Mouse (Mus musculus) CD8-positive naive resting alpha-beta T cell, adult 2 months (primary cell): ENCODE measurements at regions not wholly inside any gene's neighbourhood (a gene's known extent, or its start where the extent isn't known, plus 50 kb on each side); places are given as distances from the start of the nearest gene placed in this dataset.

Source experiments
- DNase-seq, 2 experiments: peaks; one replicate each; pipeline ENCODE4 v3.0.0; 2022; ENCODE audit warnings: low read depth in 2 of 2, low spot score in 2 of 2

DNA sequence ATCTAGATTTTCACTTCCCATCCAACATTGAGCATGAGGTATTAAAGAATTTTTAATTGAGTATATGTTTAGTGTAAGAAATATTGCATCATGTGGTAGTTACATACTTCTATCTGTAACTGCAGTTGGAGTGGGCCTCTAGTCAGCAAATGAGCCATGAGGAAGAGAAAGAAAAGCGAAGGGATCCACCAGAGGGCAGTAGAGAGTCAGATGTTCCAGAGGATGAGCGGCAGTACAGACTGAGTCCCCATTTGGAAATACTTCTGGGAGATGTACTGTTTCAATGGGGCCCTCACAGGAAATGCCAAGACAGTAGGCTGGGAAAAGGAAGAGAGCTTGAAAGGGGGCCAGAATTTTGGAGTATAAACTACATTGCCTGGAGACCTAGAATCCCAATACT, 221.2 kb downstream of the Myh15 start:
- DNase-seq, result peak; percentile 26 to 33

DNA sequence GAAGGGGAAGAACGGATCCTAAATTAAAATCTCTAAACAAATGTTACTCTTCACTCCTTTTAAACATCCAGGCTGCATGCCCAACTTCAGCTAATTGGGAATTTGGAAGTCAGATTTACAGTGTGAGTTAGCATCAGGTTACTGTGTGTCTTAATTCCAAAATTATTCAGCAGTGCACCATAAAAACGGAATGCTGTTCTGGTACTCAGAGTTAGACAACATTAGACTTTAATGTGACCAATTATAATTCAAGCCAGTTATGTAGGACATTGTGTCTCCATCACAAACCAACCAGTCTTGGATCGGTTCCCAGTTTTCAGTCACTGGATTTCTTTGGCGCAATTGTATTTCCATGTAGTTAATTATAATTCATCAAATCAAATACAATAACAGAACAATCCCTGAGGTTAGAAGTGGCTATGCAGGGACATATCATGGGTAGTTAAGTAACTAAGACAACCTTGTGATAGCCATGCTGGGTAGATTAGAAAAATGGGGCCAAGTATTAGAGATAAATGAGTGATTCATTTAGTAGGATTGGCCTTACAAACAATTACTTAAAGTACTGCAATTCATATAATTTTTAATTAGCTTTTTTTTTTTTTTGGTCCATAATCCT, 230.9 kb downstream of the Myh15 start:
- DNase-seq, result no peak

DNA sequence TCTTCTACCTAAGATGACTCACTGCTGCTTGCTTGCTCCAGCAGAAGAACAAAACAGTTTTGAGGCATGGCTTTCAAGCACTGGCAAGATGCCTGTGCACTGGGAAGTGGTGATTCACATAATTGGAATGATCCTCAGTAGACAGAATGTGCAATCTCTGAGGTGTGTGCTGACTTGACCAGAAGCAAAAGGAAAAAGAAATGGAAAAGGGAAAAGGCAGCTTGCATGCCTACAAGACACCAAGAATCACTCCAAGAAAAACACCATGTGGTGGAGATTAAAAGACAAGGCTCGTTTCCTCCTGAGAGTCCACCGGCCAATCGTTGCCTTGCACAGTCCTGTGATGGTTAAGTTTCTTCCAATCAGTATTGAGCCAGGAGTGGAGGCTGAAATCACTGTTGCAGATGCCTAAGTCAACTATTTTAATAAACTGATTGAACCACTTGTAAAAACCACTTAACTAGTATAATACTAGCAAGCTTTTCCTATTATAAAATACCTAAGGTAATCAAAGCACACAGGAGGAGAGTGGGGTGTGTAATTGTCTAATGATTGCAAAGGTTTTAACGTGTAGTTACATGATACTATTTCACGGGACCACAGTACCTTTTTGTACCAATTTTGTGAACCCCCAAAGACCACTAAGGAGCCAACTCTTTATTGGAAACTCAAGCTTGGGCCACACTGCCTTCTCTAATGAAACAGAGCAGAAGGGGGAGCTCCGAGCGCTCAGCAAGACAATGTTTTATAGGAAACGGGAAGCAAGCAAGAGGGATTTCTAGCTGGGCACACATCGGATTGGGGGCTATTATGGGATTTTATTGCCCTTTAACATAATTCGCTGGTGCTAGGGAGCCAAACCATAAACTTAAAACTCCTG, 232.2 kb downstream of the Myh15 start:
- DNase-seq, result no peak

DNA sequence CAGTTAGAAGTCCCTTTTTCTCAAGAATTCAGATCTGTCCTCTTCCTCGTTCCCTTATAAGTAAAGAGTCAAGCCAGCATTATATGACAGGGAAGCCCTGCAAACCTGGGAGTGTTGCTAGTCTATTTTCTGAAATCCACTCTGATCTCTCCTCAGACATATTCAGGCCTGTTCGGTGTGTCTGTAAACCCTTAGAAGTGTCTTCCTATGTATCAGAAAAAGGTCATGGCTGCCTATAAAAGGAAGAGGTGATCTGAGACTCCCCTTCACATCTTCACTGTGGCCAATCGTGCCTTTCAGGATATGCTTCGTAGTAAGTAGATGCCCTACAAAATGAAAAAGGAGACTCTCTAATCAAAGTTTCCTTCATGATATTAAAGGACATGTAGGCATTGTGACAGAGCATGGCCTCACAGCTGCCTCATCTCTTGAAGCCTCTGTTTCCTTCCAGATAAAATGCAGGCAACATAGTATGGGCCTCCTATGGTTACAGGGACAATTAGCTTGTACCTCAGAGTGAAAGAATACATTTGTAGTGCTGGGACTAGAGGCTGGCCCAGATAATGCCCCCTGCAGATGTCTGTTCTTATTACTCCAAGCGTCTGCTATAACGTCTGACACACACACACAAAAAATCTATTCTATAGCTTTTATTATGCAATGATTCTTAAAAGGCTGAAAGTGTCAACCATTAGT, 246.5 kb downstream of the Myh15 start:
- no peak for DNase-seq

GRCm38 (mm10) chr16:49304354-49304753, 247.1 kb downstream of the Myh15 start:
- DNase-seq, result no peak

- DNase-seq, result no peak
Observed at GRCm38 (mm10) chr16:49317061-49317460, 259.8 kb downstream of the Myh15 start.

- no peak for DNase-seq
Observed at GRCm38 (mm10) chr16:49319047-49319678, 261.9 kb downstream of the Myh15 start.

DNA sequence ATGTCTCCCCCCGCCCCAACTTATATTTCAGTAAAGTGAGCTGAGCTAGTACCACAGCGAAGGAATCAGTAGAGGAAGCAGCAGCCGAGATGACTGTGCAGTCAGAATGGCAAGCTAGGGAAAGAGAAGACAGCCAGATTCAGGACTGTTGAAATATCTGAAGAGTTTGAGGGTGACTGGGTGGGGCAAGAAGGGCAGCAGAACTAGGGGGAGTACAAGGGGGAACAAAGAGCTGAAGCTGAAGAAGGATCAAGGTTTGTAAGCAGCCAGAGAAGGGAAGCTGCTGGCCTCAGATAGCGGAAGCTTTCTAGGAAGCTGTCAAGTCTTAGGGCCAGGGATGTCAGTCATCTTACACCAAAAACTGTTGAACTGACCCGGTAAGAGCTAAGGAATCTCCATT, 262.5 kb downstream of the Myh15 start:
- DNase-seq, result no peak

- no peak for DNase-seq
Observed at GRCm38 (mm10) chr16:49321951-49322350, 264.7 kb downstream of the Myh15 start.

DNA sequence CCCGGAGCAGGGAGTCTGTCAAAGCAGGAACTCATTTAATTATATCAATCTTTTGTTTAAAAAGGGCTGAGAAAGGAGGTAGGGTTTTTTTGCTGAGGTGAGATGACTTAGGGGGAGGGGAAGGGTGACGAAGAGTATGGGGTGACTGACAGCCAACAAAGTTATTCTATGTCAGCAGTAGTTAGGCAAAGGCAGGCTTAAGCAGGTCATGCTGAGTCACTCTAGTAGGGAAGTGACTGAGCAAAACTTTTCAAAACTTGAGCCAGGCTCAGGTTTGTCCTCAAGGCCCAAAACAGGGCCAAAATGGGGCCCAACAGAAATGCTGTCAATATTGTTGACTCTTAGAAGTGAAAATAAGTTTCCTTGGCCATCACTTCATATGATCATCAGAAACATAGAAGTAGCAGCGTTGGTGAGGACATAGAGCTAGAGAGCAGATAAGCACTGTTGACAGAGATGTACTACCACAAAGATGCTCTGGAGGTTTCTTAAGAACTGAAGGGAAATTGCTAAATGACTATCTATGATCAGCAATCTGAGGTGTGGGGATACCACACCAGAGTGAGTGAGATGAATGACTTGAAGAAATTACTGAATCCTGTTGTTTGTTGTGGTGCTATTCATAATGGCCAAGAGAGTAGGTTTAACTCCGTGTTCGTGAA, 273.6 kb downstream of the Myh15 start:
- DNase-seq, result no peak

DNA sequence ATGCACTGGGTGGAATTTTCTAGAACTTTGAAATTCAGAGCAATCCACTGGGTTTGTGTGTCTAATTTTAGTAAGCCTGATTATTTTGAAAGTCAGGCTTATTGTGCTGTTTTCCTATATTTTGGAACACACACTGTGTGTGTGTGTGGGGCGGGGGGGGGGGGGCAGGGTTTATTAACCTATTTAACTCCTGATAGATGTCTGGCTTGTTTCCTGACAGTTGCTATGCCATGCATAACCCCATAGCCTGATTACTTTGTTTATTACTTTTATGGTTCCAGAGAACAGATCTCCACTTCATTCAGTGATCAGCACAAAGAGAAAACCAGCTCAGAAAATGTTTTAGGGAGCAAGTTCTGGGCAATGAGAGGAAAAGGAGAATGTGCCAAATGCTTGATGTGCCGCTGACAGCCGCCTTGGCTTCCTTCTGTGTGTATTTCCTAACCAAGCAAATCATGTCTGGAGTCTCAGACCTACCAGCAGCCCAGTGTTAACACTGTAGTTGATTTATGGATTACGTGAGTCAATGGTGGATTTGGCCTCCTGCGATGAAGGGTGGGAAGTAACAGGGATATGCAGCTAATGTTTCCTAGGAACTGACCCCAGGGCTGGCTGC, 274.9 kb downstream of the Myh15 start:
- no peak for DNase-seq

- DNase-seq, result no peak
Observed at GRCm38 (mm10) chr16:49335916-49336315, 278.6 kb downstream of the Myh15 start.

DNA sequence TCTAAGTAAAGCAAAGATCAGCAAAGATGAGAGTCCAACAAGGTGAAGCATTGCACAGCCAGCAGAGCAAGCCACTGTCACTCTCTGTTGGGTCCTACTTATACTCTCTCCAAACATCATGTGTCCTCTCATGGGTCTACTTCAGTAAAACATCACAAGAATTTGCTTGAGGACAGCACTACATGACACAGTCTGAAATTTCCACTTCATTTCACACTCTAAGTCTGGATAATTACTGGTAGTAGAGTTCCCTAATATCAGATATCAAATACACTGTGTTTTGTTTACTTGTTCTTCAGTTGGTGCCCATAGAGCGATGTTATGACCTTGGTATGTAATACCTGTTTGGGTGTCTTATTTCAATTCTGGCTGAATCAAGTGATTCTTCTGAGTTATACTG, 280.7 kb downstream of the Myh15 start:
- DNase-seq, result no peak

GRCm38 (mm10) chr16:49358404-49358803, 301.1 kb downstream of the Myh15 start:
- DNase-seq, result no peak

GRCm38 (mm10) chr16:49361731-49362130, 304.4 kb downstream of the Myh15 start:
- DNase-seq, result no peak

GRCm38 (mm10) chr16:49369450-49369849, 312.2 kb downstream of the Myh15 start:
- DNase-seq, result no peak

DNA sequence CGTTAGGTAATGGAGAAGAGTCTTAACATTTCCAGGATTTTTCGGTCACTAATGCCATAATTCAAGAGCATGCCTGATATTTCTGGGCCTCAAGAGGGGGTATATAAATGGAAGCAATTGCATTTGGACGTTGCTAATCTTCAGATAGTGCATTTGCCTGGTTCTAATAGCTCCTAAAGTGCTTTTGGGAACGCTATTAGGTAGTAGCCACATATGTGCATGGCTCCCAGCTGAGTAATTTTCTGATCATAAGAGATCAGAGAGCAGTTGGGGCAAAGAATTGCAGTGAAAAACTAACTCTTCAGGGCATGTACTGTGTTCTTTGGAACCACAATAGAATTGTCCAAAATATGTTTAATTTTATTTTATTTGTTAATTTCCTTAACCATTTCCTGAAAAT, 317.8 kb downstream of the Myh15 start:
- no peak for DNase-seq

DNA sequence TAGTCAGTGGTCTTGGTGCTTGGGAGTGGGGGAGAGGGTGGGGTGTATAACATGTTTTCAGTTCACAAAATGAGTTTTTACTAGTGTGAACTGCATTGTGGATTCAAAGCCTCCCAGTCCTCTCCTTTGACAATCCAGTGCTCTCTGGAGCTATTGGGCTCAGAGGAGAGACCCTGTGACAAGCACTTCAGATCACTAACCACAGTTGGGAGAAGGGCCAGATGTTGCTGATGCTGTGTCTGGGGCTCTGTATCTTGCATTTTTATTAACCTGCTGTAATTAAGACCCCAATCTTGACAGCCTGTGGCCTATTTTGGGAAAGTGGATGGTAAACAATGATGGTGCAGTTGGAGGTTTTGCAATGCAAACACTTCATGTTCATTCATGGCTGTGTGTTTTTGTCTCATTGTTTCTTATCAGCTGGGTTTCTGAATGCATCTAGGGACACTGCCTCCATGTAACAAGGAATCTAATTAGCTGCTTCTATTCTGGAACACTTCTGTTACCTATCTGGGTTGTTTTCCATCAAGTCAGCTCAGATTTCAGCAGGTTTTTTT, 320.0 kb upstream of the Ift57 start:
- no peak for DNase-seq

DNA sequence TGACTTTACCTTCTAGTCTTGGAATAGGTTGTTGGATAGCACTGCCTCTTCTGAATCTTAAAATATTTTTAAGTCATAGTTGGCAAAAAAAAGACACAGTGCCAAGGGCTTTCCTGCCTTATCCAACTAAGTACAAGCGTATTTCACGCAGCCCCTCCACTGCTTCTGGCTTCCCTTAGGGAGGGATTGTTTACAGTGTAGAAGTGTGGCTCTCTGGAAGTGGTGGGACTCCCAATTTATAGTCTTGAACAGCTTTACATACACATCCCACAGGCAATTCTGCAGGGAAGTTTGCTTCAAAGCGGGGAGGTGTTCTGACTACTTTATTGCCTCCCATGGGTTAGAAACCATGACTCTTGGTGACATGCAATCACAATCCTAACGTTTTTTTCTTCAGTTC, 310.9 kb upstream of the Ift57 start:
- no peak for DNase-seq
